Mouse (Mus musculus): ENCODE results near the gene Cbfa2t3.
"Not testable (repeated sequence)": the region's sequence is repeated elsewhere in the genome, so short reads cannot be mapped to it uniquely, and the experiment has no call there.

Gene Cbfa2t3

DNA sequence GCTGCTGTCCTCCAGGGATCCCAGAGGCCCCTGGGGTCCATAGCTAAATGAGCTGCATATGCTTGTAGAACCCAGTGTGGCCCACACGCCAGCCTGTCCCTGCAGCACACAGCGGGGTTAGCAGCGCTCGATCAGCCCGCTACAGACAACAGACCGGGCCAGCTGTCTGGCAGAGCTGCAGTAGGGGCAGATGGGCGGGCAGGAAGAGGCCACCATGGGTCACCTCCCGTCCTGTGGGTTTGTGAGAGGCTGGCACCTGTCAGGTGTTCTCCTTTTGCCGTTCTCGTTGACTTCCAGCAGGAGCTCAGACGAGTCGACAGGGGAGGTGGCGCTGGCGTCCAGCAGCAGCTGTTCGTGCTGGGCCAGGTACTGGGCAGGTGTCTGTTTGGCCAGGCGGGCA lies 60.3 kb downstream of the Cbfa2t3 start:
- DNase-seq (ENCODE audit: low spot score) = no peak

DNA sequence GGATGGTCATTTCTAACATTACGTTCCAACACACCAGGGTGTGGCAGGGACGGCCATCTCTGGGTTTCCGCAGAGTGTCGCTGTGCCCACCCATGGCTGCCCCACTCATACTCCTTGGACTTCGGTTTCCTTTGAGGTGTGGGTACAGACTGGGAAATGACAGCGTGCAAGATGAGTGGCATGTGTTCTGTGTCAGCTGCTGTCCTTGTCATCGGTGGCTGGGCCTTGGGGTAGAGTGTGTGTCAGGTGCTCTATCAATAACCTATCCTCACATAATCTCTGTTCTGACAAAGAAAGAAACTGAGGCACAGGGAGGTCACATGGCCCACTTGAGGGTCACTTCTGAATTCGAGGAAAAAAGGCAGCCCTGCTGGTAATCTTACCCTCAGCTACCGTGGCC lies 61.7 kb downstream of the Cbfa2t3 start:
- no peak for DNase-seq (ENCODE audit: low spot score)

DNA sequence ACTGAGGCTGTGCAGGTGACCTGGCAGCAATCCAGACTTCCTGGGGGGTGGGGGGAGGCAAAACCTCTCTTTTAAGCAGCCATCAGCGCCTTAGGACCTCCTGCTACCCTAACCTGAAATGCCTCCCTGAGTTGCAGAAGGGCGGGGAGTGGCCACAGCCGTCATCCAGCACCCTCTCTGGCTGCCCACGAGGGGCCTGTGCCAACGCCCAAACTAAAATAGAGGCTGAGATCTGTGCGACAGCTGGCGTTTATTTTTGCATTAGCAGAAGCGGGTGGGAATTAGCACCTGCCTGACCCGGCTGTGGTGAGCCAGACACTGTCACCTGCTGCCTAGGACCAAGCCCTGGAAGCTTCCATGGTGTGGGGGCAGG lies 62.1 kb downstream of the Cbfa2t3 start:
- DNase-seq (ENCODE audit: low spot score) = no peak

DNA sequence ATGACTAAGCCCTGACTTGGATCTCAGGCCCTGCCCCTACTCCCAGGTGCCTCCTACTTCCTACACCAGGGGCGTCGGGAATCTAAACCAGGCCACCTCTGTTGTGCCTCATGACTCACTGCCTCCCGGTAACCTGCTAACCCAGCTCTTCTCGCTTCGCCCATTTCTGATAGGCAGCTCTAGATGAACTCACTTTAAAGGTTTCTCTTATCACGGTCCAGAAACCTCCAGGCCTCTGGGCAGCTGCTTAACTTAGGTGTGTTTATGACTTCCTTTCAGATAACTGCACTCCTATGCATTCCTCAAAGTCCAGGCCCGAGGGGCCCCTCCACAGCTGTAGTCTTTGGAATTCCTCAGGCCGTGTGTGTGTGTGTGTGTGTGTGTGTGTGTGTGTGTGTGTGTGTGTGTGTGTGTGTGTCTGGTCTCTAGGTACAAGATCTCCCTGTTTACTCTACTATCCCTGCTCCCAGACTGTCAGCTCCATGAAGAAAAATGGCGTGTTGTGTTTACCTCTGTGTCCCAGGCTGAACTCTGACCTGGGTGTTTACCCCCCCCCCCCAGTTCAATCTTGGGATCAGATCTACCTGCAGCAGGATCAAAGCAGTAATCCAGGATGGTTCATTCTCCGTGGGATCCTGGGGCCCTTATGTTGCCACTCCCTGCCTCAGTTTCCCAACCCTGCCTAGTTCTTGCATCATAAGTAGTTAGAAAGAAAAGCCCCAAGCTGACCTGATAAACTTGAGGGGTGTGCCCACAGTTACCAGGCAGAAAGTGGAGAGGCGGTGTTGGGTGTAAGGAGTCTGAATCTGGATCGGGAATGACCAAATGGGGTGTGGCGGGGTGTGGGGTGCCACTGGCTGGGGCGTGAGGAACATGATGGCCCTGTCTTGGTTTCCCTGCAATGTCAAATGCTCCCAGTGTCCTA lies 62.8 kb downstream of the Cbfa2t3 start:
- DNase-seq (ENCODE audit: low spot score) = peak; percentile 72

DNA sequence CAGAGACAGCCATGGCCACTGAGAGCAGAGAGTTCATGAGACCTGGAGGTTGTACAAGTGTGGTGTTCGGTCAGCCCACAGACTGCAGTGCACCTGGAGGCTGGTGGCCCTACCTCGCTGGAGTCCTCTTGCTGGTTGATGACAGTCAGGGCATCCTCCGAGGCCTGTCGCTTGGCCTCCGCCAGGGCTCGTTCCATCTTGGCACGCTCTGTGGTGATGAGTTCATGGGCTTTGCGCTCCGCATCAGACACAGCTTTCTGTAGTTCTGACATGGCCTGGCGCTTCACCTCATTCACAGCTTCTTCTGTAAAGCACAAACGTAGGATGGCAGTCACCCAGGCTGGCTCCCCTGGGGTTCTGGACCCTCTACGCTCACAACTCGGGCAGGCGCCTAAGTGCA lies 65.7 kb downstream of the Cbfa2t3 start:
- DNase-seq (ENCODE audit: low spot score) = no peak

DNA sequence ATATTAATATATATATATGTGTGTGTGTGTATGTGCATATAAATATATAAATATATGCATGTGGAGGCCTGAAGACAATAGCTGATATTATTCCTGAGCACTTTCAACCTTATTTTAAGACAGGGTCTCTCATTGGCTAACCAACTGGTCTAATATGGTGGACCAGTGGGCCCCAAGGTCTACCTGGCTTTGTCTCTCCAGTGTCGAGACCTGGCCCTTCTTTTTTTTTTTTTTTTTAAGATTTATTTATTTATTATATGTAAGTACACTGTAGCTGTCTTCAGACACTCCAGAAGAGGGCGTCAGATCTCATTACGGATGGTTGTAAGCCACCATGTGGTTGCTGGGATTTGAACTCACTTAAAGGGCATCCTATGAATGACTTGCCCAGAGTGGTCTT lies 66.8 kb downstream of the Cbfa2t3 start:
- not testable (repeated sequence) for DNase-seq (ENCODE audit: low spot score)

DNA sequence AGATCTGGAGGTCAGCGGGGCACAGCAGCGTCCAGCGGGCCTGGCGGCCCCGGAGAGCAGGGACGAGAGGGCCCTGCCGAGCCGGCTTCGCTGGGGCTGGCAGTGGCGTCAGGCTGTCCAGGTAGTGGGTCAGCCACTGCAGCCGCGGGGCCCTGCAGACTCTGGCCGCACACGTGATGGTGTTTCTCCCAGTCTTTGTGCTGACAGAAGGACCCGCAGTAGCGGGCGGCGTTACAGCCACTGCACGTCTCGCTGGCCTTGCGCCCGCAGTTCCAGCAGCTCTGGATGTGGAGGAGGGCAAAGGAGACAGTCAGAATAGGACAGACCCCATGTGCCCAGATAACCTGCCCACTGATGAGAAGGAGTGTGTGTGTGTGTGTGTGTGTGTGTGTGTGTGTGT lies 68.2 kb downstream of the Cbfa2t3 start:
- no peak for DNase-seq (ENCODE audit: low spot score)

DNA sequence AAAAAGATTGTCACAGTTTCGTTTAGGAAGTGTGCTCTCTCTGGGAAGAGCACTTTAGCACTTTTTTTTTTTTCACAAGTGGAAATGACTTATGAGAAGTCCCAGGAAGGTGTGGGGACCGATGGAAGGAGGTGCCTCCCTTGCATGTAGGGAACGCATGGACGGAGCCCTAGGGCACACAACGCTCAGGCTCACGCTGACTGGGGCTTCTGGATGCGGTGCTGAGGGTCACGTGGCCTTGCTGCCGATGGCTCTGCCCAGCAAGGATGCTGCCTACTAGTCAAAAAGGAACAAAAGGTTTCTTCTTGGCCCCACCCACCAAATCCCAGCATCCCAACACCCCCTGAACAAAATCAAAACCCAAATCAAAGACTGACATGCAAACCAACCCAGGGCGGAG lies 69.5 kb downstream of the Cbfa2t3 start:
- no peak for DNase-seq (ENCODE audit: low spot score)

DNA sequence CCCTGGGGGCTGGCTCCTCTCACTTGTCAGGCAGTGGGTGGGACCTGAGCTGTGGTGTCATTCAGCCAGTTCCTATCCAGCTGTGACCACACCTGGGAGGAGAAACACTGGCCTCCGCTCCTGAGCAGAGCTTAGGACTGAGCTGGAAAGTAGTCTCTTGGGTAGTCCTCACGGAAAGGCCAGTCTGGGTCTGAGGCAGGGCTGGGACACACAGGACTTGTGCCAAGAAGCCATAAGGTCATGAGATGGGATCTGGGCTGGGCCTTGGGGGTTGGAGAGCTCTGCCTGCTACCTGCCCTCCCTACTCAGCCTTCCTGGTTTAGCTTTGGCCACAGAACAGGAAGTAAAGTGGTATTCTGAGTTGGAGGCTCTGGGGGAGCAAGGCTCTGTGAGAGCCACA lies 72.0 kb downstream of the Cbfa2t3 start:
- DNase-seq (ENCODE audit: low spot score) = no peak

DNA sequence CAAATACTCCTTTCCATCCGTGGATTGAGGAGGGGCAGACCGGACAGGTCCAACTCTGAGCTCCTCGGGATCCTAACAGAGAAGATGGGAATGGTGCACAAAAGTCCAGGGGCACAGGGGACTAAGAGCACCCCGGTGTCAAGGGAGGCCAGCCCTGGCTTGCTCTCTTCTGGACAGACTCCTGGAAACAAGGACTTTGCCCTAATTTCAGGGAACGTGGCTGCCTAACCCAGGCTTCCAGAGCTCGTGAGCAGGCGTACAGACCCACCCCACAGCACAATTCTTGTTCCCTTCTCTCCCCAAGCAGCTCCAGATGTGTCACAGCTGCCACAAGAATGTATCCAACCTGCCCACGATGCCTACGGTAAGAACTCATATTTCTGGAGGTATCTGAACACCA lies 73.1 kb downstream of the Cbfa2t3 start:
- no peak for DNase-seq (ENCODE audit: low spot score)

DNA sequence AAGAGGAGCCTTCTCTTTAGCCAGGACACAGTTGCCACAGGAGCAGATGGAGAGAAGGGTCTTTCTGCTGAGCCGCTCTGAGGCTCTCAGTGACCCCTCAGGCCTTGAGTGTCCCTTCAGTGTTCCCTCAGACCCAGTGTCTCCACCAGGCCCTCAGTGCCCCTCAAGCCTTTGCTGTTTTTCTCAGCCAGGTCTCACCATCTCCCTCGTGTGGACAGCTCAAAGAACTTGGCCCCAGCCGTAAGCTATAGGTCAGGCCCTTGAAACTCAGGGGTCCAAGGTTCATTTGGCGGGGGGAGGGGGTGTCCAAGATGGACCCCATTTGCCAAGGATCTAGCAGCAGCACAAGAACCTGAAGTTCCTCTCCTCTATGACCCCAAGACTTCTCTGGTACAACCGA lies 74.3 kb downstream of the Cbfa2t3 start:
- no peak for DNase-seq (ENCODE audit: low spot score)

DNA sequence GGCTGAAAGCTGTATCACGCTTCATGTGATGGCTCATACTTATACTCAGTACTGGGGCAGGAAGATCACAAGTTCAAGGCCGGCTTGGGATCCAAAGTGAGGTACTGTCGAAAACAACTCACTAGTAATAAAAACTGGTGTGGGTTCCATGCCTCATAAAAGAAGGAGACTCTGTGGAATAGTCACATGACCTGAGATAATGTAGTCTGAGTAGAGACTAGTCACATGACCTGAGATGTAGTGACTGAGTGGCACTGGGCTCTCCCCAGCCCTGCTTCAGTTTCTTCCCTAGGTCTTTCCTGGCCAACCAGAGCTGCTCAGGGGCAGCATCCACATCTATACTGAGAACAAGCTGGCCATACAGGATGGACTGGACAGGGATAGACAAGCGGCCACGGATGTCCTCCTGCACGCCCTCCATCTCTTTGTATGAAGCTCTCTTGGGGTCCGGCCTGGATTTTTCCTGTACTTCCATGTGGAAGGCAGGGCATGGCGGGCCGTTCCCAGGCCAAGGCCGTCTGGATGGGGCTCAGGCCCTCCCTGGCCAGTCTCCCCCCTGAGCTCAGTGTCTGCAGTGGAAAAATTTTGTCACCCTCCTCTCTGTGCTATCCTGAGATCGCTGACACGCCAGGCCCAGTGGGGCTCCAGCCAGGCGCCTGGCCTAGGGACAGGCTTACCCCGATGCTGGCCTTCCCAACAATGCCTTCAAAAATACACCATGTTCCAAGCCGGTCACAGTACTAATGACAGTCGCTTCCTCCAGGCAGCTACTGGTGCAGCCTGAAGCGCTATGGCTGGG lies 74.9 kb downstream of the Cbfa2t3 start:
- DNase-seq (ENCODE audit: low spot score) = no peak

DNA sequence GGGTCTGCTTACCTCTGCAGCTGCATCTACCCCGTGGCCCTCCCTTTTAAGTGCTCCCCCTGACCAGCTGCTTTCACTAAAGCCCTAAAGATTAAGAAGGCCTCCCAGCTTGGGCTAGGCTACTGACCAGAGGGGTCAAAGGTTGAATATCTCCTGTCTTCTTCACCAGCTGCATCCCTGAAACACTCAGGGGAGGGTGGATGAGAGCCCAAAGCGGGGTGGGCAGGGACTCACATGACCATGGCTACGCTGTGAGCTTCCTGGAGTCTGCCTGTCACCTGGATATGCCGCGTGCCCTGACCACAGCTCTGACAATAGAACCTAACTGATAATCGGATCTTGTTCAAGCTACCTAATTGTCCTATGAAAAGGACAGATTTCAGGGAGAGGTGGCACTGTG lies 76.2 kb downstream of the Cbfa2t3 start, which contains the start of gene Pabpn1l:
Pabpn1l (minus strand) TSS at position 13 of the 400 bp plus-strand sequence.
- DNase-seq (ENCODE audit: low spot score) = no peak

DNA sequence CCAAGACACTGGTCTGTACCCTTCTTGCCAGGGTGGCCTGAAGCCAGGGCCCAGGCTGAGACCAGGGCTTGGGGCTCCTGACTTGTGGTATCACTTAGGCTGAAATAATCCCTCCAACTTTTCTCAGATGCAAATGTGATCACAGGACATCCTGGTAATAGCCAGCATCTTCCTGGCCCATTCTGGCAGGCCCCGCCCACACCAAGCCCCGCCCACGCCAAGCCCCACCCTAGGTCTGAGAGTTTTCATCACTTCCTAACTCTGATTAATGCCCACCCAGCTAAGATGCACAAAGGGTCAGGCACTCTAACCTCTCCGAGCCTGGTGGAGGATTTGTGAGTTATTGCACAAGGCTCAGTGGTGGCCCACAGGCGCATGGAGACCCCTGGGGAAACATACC lies 78.5 kb downstream of the Cbfa2t3 start:
- DNase-seq (ENCODE audit: low spot score) = no peak

DNA sequence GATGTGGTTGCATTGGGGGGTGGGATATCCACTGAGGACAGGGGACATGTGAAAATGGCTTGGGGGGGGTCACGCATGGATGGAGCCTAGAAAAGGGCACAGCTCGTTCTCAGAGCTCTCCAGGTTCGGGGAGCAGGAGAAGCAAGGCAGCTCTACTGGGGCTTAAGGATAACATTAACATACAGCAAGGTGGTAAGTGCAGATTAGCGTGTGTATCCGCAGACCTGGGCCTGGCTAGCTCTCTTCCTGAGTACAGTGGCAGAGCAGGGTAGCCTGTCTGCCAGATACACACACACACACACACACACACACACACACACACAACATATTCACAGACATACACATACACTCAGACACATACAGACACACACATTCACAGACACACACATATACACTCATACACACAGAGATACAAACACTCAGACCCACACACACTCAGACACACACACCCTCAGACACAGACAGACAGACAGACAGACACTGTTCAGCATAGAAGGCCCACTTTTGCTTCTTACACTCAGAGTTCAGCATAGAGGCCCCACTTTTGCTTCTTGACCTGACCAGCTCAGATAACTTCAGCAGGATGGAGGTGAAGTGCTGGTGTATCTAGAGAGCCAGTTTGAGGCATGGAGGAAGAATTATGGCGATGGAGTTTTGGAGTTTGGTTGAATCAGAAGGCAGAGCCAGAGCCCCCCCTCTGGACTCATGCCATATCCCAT lies 80.1 kb downstream of the Cbfa2t3 start:
- DNase-seq (ENCODE audit: low spot score) = no peak

DNA sequence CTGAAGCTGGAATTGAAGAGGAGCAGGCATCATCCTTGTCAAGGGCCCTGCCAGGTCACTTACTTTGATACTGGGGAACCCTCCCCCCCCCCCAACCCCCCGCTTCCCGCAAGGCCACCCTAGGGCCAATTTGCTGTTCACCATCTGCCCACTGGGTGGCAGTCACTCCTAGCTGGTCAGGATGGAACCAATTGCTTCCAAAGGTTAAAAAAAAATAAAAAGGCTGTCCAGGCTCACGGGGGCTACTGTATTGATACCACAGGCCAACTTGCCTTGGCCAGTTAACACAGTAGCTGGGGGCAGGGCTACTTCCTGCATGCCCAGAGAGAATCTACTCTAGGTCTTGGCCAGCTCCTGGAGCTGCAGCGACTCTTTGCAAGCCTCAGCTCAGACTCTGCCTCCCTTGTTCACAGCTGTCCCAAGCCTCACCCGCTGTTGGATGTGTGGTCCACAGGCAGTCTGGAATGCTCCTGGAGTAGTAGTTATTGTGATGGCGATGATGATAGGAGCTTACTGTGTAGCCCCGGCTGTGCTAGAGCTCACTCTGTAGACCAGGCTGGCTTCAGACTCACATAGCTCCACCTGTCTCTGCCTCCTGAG lies 80.9 kb downstream of the Cbfa2t3 start:
- peak; percentile 85 for DNase-seq (ENCODE audit: low spot score)

DNA sequence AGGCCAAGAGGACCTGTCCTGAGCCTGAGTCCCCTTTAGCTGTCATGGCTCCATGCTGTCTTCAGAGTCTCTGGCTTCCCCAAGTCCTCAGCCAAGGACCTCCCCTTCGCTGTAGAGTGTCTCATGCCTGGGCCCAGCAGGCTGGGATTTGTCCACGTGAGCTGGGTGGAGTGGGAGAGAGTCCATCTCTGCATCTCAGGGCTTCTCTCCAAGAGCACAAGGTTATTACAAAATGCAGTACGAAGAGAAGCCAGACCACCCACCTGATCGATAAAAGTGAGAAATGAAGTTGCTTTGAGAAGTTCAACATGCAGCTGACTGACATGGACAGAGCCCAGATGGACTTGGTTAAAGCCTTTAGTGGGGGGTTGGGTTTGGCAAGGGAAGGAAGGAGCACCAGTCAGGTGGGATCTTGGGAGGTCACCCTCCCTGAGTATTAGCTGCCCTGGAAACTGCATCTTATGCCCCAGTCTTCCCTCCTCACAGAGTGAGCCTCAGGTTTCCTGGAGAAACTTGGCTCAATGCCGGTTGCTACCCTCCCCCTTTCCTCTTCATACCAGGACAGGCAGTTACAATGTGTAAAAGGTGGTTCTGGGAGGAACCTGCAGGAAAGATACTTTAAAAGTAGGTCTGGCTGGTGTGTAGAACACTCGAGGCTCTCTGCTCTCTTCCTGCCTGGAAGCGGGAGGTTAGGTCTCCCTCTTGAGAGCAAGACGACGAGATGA lies 82.6 kb downstream of the Cbfa2t3 start:
- DNase-seq (ENCODE audit: low spot score) = peak; percentile 59

DNA sequence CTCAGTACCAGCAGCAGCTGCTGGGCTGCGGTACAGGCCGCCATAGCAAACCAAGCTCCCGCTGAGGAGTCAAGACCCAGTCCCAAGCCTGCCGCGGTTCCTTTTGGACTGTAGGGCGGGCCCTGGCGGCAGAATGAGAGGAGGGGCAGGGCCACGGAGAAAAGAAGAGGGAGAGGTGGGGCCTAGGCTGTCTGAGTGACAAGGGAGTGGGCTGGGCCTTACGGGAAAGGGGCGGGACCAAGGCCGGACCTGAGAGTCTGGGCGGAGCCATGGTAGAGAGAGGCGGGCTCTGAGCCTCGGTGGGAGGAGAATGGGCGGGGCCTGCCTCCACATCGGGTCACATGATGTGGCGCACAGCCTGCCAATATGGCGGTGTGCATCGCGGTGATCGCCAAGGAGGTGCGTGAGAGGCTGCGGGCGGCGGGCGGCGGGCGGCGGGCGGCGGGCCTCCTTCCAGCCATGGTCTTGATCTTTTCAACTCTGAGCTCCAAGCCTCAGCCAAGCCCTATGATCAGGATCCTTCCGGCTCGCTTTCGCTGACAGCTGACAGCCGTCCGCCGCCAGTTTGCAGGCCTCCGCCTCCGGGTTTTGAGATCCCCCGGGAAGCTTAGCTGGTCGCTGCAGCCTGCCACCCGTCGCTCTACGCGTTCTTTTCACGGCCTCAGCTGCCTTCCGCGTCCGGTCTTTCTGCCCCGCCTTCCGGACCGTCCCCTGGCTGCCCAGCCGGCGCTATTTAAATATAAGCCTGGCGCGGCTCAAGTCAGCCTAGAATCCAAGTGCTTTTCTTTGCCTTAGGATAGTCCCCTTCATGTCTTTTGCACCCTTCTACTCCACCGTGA lies 87.4 kb downstream of the Cbfa2t3 start, which contains the start of the genes Galns and Trappc2l:
Galns (minus strand) TSS at position 169 of the 839 bp plus-strand sequence.
Trappc2l (plus strand) TSS at position 346 of the 839 bp plus-strand sequence.
- peak; percentile 96 for DNase-seq (ENCODE audit: low spot score)

DNA sequence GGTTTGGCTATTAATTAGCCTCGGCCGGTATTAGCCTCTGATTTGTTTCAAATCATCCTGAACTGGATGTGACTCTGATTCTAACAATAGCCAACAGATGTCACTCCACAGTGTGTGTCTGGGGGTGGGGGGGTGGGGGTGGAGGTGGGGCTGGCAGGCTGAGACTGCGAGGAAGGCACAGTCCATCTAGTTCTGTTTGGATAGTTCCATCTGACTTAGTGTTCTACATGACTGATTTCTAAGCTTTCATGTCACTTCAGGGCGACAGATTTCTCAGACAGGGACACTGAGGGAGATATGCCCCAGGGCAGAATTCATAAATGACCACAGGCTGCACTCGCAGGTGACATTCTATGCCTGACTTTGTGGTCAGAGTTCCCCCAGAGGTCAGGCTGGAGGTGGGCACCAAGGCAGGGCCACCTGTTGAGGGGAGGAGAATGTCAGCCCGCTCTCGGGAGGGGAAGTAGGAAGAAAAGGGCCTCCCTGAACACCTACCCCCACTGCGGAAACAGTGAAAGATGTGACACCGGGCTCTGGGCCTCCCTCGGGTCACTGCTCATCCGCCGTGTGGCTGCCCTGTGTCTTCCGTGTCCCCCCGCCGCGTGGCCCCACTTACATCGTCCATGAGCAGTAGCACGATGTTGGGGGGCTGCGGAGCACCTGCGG lies 88.2 kb downstream of the Cbfa2t3 start:
- no peak for DNase-seq (ENCODE audit: low spot score)

DNA sequence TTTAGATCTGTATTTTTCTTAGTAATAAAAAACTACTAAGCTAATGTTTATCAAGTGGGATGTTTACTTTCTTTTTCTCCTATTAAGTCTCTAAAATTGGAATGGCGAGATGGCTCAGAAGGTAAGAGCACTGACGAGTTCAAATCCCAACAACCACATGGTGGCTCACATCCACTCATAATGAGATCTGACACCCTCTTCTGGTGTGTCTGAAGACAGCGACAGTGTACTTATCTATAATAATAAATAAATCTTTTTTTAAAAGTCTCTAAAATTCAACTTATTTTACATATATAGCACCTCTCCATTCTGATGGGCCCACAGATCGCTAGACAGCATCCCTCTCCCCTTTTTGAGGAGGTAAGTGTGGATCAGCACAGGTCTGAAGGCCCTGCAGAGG lies 88.7 kb downstream of the Cbfa2t3 start:
- no peak for DNase-seq (ENCODE audit: low spot score)
